Mouse (Mus musculus) monocyte, adult 5-6 weeks (primary cell): ENCODE measurements around the gene Capn3. TPM values are rescaled to one million over a fixed set of nuclear protein-coding genes. Genes with fewer than 3 reads are reported as not detected.

ENCODE experiments used
- ATAC-seq: fragments of 153-309, 156-312 bp; replicated peaks from 2 replicates; pipeline ENCODE4 v1.8.0; 2017; ENCODE audit warnings: mild to moderate bottlenecking; ENCODE audit not compliant: low TSS enrichment, insufficient number of reproducible peaks, severe bottlenecking, poor library complexity, low FRiP score
- total RNA-seq: library from RNA; stranded (forward); fragments of 200-1000, 200-491, 200-594 nt; gene quantifications from 3 replicates; pipeline ENCODE4 v1.2.3, GENCODE M21; 2017

Gene Capn3
- total RNA-seq, 1 experiment from 2014 or later = 5.0 TPM

DNA sequence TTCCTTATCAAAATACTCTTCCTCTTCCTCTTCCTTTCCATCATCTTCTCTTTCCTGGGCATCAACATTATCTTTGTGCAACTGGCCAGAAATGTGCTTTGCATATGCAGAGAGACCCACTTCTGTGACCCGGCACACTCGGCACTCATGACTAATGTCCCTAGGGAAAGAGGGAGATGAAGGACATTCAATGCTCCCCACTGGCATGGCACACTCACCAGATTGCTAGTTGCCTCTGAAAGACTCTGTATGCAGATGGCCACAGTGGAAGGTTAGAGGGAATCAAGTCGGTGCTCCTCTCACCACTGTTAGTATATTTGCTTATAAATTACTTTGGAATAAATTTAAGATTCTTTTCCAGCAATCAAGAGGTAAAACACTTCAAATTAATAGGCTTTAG, 83.5 kb downstream of the Capn3 start:
- ATAC-seq = no peak

DNA sequence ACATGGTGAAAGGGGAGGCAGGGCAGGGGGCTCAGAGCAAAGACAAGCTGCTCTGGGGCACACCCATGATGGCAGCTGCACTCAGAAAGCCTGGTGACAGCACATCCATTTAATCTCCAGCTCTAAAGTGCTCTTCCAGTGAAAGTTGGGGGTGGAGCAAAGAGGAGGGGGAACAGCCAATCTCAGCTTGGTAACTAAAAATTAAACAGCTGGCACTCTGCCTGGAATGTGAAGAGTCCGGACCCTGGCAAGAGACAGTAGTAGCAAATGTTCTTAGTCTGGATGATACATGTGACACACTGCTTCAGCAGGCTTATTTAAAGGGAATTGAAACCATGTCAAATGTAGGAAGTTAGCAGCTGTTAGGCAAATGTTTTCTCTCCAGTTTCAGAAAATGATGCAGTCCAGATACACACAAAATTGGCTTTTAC, 84.0 kb downstream of the Capn3 start:
- ATAC-seq = peak; percentile 97

DNA sequence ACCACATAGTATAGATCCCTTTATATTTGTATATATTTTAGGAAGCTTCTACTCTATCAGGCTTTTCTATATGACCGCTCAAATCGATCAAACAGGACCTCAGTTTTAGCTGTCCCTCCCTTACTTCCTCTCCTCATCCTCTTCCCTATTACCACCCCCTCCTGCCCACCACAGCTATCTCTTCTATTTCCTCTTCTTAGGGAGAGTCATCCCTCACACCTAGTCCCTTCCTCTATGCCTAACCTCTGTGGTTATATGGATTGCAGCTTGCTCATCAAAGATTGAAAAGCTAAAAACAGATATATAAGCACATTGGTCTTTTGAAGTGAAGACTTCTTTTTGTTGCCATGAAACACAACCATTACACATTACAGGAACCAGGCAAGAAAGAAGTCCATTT, 88.9 kb downstream of the Capn3 start:
- ATAC-seq = no peak; the same call in 1 of the 2 replicates

Other genes starting within 250 kb of the Capn3 start
- not detected in 3 replicates for gene Pla2g4e, start 210.7 kb upstream of the Capn3 start, total RNA-seq
- not detected in 3 replicates for gene Pla2g4d, start 166.8 kb upstream of the Capn3 start, total RNA-seq
- gene Pla2g4f, start 141.9 kb upstream of the Capn3 start, total RNA-seq = 0.10 TPM in 1 of 3 replicates, not detected in the others
- 44.2 to 52.4 TPM (median 50.0 TPM) in 3 replicates for gene Vps39, start 102.9 kb upstream of the Capn3 start, total RNA-seq
- 25.2 to 72.3 TPM (median 30.0 TPM) in 3 replicates for gene Ganc, start 52.1 kb upstream of the Capn3 start, total RNA-seq
- 79.0 to 84.8 TPM (median 79.4 TPM) in 3 replicates for gene Tmem87a, start 51.9 kb upstream of the Capn3 start, total RNA-seq
- 70.6 to 88.5 TPM (median 78.7 TPM) in 3 replicates for gene Zfp106, start 107.8 kb downstream of the Capn3 start, total RNA-seq
- 215 to 294 TPM (median 259 TPM) in 3 replicates for gene Snap23, start 111.7 kb downstream of the Capn3 start, total RNA-seq
- 12.5 to 16.3 TPM (median 16.0 TPM) in 3 replicates for gene Haus2, start 153.4 kb downstream of the Capn3 start, total RNA-seq
- gene Lrrc57, start 153.5 kb downstream of the Capn3 start, total RNA-seq = 19.6 to 36.9 TPM (median 28.1 TPM) in 3 replicates
- gene Stard9, start 173.1 kb downstream of the Capn3 start, total RNA-seq = 4.1 to 9.6 TPM (median 6.0 TPM) in 3 replicates